Mouse (Mus musculus): Measurements from ENCODE around the gene D10Jhu81e.

DNA sequence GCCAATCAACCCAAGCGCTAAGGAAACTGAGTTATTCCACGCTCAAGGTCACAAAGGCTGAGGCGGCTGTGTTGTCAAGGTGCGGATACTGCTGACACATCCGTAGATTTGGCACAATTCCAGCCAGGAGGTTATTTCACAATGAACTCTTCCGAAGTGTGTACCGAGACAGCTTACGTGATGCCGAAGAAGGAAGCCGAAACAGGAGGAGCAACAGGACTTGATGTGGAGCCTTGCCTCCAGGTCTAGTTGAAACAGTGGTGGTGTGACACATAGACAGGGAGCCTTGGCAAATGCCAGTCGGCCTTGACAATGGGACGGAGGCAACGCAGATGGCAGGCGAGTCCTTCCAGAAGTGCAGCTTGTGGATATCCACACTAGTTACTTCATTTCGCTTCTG, 11.5 kb downstream of the D10Jhu81e start:
- no peak for TF ChIP-seq USF1 (IDR thresholded peaks at IDR 0.05; ENCODE audit: low read depth)
- TF ChIP-seq POLR2A (IDR thresholded peaks at IDR 0.05; ENCODE audit: insufficient read length, low read depth), result no peak
- no peak for TF ChIP-seq CEBPB (IDR thresholded peaks at IDR 0.05; ENCODE audit: insufficient read depth, poor library complexity, severe bottlenecking)
- no peak for TF ChIP-seq E2F4 (IDR thresholded peaks at IDR 0.05; ENCODE audit: insufficient read depth)
- TF ChIP-seq MAX (IDR thresholded peaks at IDR 0.05; ENCODE audit: low read depth), result no peak
- TF ChIP-seq MYOG (IDR thresholded peaks at IDR 0.05; ENCODE audit: control insufficient read depth in 1 of 3, insufficient read depth in 1 of 3, insufficient read length in 2 of 3, low read depth in 2 of 3), result no peak
- no peak for TF ChIP-seq POLR2AphosphoS2 (IDR thresholded peaks at IDR 0.05; ENCODE audit: insufficient read length, low read depth)
- TF ChIP-seq TCF12 (IDR thresholded peaks at IDR 0.05; ENCODE audit: insufficient read depth, poor library complexity, severe bottlenecking), result no peak
- no peak for TF ChIP-seq REST (IDR thresholded peaks at IDR 0.05; ENCODE audit: insufficient read depth, insufficient read length)
- TF ChIP-seq MYOD1 (IDR thresholded peaks at IDR 0.05; ENCODE audit: control insufficient read depth in 1 of 3, insufficient read length in 2 of 3, low read depth in 2 of 3), result no peak
- TF ChIP-seq TCF3 (IDR thresholded peaks at IDR 0.05; ENCODE audit: insufficient read length, low read depth), result no peak
- TF ChIP-seq SRF (IDR thresholded peaks at IDR 0.05; ENCODE audit: control insufficient read depth, insufficient read length, low read depth), result no peak
